Mouse (Mus musculus): ENCODE measurements around the gene Lsm2. TPM values are rescaled to one million over a fixed set of nuclear protein-coding genes. Genes with fewer than 3 reads are reported as not detected.
"Not testable (repeated sequence)": the region's sequence is repeated elsewhere in the genome, so short reads cannot be mapped to it uniquely, and the experiment has no call there.

The Lsm2 gene
- polyA plus RNA-seq, 1 experiment from 2014 or later: 278 TPM

DNA sequence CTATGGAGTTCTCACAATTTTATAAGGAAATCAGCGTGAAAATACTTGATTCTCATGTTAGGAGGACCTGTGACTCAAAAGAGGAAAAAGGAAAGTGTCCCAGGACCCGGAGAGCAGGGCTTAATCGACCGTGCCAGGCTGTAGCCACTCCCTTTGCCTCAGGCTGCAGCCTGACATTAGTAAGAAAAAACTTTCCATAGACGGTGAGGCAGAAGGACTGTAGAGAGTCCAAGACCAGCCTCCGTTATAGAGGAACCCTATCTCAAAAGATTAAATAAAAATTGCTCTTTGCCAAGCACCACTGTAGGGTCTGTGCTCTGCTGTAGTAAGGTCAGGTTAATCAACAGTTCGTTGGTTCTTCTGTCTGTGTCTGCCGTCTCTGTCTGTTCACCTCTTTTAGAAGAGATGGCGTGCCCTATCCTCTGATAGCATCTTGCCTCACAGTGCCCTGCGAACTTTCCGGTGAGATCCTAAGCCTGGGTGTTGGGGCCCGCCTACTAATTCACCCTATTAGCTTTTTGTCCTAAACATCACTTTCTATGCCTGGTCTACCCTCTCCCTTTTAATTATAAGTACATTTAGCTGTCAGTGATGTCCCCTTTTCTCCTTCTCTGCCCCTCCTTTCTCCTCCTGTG lies 21.7 kb upstream of the Lsm2 start:
- H3K4me1 ChIP-seq (replicated peaks): peaks cover 16% of the 10 kb centered on the region
- H3K27ac ChIP-seq: peak overlapping the region; percentile 91
- peak overlapping the region; percentile 64 for H3K4me3 ChIP-seq
- H3K27me3 ChIP-seq (ENCODE audit: insufficient read depth, poor library complexity, severe bottlenecking): peaks cover 68% of the 10 kb centered on the region
- DNase-seq (ENCODE audit: low spot score): peak; percentile 29
- H3K9me3 ChIP-seq: no peaks in the 10 kb centered on the region
- no peaks in the 10 kb centered on the region for H3K36me3 ChIP-seq
- 16% methylated on average over 12 of the region's 12 CpGs for WGBS

DNA sequence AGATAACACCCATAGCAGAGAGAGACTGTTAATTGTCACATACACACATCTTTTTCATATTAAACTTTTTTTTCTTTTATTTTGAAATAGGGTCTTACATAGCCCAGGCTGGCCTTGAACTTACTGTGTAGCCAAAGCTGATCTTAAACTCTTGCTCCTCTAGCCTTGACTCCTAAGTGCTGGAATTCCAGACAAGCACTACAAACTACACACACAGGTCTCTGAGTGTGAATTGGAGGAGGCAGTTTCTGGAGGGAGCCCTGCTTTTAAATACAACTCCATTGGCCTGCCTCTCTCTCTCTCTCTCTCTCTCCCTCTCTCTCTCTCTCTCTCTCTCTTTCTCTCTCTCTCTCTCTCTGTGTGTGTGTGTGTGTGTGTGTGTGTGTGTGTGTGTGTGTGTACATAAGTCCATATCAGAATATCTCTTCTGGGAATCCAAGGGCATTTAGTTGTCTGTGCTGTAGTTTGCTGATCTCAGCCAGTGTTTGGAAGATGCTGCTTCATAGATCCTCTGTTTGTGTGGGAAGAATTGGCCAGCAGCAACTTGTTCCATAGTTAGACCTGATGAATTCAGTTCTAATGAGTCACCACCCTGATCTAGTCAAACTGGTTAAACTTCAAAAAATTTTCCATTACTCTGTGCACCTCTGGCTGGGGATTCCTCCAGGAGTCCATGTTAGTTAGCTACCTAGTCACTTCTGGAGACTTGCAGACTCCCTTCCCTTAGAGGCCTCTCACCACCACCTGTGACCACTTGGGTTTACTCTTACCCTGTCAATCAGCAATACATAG lies 20.8 kb upstream of the Lsm2 start:
- H3K4me3 ChIP-seq: no peak overlapping the region
- H3K27ac ChIP-seq: no peak overlapping the region
- no peak for DNase-seq (ENCODE audit: low spot score)
- H3K4me1 ChIP-seq (replicated peaks): peaks cover 16% of the 10 kb centered on the region
- H3K9me3 ChIP-seq: no peaks in the 10 kb centered on the region
- no peaks in the 10 kb centered on the region for H3K36me3 ChIP-seq
- peaks cover 66% of the 10 kb centered on the region for H3K27me3 ChIP-seq (ENCODE audit: insufficient read depth, poor library complexity, severe bottlenecking)

DNA sequence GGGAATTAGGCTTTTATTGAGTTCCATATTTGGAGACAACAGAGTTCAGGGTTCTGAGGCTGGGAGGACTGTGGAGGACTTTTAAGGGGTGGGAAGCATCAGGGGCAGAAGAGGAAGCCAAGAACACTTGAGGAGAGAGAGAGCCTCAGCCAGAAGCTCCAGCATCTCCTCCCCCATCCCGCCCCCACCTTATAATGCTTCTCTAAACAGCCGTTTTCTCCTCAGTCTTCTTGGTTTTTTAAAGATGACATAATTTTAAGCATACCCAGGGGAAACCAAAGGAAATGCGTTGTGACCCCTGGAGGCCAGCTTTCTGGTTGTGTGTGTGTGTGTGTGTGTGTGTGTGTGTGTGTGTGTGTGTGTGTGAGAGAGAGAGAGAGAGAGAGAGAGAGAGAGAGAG lies 19.5 kb upstream of the Lsm2 start:
- Histone ChIP-seq H3K27me3 (ENCODE audit: insufficient read depth, poor library complexity, severe bottlenecking) (peaks cover 67% of the 10 kb centered on the region), H3K4me3 (no peak overlapping the region)
- 42% methylated on average over 3 of the region's 3 CpGs for WGBS

DNA sequence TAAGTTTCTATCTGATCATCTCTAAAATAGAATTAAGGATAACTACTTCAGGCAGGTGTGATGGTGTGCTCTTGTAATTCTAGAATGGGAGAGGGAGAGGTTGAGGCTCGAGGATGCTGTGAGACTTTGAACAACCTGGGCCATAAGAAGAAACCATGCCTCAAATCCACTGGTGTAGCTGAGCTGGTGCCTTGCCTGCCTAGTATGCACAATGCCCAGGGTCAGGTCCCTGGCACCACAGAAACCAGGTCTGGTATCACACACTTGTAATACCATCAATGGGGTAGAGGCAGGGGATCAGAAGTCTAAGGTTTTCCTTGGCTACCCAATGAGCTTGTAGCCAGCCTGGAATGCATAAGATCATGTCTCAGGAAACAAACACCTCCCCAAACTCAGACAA lies 18.8 kb upstream of the Lsm2 start:
- no peaks in the 10 kb centered on the region for H3K9me3 ChIP-seq
- no peak overlapping the region for H3K27ac ChIP-seq
- peaks cover 70% of the 10 kb centered on the region for H3K27me3 ChIP-seq (ENCODE audit: insufficient read depth, poor library complexity, severe bottlenecking)
- no peaks in the 10 kb centered on the region for H3K36me3 ChIP-seq
- H3K4me1 ChIP-seq (replicated peaks): peaks cover 16% of the 10 kb centered on the region
- H3K4me3 ChIP-seq: no peak overlapping the region
- WGBS: 62% methylated on average over 1 of the region's 1 CpGs
- DNase-seq (ENCODE audit: low spot score): no peak

More for the DNA sequence above, 19.5 kb upstream of the Lsm2 start:
- Histone ChIP-seq H3K4me1 (replicated peaks) (peaks cover 16% of the 10 kb centered on the region), H3K27ac (no peak overlapping the region), H3K9me3 (no peaks in the 10 kb centered on the region), H3K36me3 (no peaks in the 10 kb centered on the region)
- no peak for DNase-seq (ENCODE audit: low spot score)

DNA sequence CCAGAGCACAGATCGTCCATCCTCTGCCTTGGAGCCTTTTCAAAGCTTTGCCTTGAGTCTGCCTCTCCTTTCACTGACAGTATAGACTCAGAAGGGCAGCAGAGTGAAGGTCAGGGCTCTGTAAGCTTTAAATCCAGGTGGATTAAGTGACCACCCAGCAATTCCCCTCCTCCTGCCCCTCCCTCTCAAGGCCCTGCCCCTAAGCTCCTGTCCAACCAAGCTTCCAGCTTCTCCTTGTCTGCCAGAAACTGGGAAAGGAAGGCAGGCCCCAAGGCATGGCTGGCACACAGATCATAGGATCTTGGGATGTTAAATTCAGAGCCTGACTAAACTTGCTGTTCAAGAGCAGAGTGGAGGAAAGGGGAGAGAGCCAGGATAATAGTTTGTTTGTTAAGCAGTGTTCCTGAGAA lies 17.0 kb upstream of the Lsm2 start:
- H3K4me1 ChIP-seq (replicated peaks): peaks cover 12% of the 10 kb centered on the region
- H3K9me3 ChIP-seq: no peaks in the 10 kb centered on the region
- peaks cover 85% of the 10 kb centered on the region for H3K27me3 ChIP-seq (ENCODE audit: insufficient read depth, poor library complexity, severe bottlenecking)
- WGBS: 32% methylated on average over 1 of the region's 1 CpGs
- H3K4me3 ChIP-seq: 0 out of 2 replicates have a peak overlapping the region, but pooled peaks have one; percentile 6
- H3K36me3 ChIP-seq: no peaks in the 10 kb centered on the region
- DNase-seq (ENCODE audit: low spot score): no peak
- no peak overlapping the region for H3K27ac ChIP-seq

DNA sequence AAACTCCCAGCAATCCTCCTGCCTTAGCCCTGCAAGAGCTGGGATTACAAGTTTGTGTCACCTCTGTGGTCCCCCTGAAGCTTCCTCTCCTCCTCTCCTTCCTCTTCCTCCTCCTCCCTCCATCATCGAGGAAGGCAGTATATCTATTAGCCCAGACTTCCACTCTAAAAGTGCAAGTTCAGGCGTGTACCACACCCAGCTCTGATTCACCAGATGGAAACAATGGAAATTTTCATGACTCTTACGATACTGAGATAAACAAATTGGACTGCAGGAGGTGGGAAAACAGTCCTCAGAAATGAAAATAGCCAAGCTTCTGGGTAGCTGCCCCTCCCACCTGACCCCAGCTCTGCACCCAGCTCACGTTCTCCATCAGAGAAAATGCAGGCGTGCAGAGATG lies 16.0 kb upstream of the Lsm2 start:
- no peak for DNase-seq (ENCODE audit: low spot score)
- H3K27me3 ChIP-seq (ENCODE audit: insufficient read depth, poor library complexity, severe bottlenecking): peaks cover 88% of the 10 kb centered on the region
- WGBS: 85% methylated on average over 5 of the region's 5 CpGs

DNA sequence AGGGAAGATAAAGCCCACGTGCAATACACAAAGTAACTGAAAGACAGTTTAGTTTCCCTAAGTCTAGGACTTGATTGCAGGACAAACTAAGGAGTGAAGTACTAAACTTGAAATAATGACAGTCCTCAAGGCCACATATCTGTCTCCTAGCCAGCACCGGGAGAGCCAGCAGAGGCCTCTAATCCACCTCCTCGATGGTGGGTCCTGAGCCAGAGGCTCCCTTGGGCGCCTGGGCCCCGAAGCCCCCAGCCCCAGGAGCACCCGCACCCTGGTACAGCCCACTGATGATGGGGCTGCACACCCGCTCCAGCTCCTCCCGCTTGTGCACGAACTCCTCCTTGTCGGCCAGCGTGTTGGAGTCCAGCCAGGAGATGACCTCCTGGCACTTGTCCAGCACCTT lies 11.8 kb upstream of the Lsm2 start, which contains the start of gene Gm20481:
Gm20481 (plus strand) TSS at position 91 of the 400 bp plus-strand sequence.
- H3K27ac ChIP-seq; H3K9me3 ChIP-seq; DNase-seq (ENCODE audit: low spot score); H3K36me3 ChIP-seq; H3K4me1 ChIP-seq (replicated peaks); H3K4me3 ChIP-seq: not testable (repeated sequence)
- 71% methylated on average over 9 of the region's 11 CpGs for WGBS
- peaks cover 68% of the 10 kb centered on the region for H3K27me3 ChIP-seq (ENCODE audit: insufficient read depth, poor library complexity, severe bottlenecking)

More for the DNA sequence above, 16.0 kb upstream of the Lsm2 start:
- Histone ChIP-seq H3K4me1 (replicated peaks) (0 out of 2 replicates have a peak, but pooled peaks cover 4% of the 10 kb centered on the region), H3K4me3 (no peak overlapping the region), H3K27ac (no peak overlapping the region), H3K9me3 (no peaks in the 10 kb centered on the region), H3K36me3 (no peaks in the 10 kb centered on the region)

DNA sequence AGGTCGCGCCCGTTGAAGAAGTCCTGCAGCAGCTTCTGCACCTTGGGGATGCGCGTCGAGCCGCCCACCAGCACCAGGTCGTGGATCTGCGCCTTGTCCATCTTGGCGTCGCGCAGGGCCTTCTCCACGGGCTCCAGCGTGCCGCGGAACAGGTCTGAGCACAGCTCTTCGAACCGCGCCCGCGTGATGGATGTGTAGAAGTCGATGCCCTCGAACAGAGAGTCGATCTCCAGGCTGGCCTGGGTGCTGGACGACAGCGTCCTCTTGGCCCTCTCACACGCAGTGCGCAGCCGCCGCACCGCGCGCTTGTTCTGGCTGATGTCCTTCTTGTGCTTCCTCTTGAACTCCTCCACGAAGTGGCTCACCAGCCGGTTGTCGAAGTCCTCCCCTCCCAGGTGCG lies 10.8 kb upstream of the Lsm2 start:
- not testable (repeated sequence) for H3K36me3 ChIP-seq; DNase-seq (ENCODE audit: low spot score); H3K27ac ChIP-seq; H3K4me3 ChIP-seq; H3K4me1 ChIP-seq (replicated peaks); H3K9me3 ChIP-seq
- WGBS: 38% methylated on average over 25 of the region's 37 CpGs
- peaks cover 62% of the 10 kb centered on the region for H3K27me3 ChIP-seq (ENCODE audit: insufficient read depth, poor library complexity, severe bottlenecking)

DNA sequence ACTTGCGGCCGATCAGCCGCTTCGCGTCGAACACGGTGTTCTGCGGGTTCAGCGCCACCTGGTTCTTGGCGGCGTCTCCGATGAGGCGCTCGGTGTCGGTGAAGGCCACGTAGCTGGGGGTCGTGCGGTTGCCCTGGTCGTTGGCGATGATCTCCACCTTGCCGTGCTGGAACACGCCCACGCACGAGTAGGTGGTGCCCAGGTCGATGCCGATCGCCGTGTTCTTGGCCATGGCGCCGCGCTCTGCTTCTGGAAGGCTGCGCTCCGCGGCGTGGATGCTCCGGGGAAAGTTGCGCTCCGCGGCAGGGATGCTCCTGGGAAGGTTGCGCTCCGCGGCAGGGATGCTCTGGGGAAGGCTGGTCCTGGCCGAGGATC lies 10.0 kb upstream of the Lsm2 start:
- H3K27ac ChIP-seq; H3K9me3 ChIP-seq; H3K4me1 ChIP-seq (replicated peaks); DNase-seq (ENCODE audit: low spot score); H3K36me3 ChIP-seq: not testable (repeated sequence)
- H3K27me3 ChIP-seq (ENCODE audit: insufficient read depth, poor library complexity, severe bottlenecking): peaks cover 53% of the 10 kb centered on the region
- 3% methylated on average over 32 of the region's 43 CpGs for WGBS
- peak overlapping the region; percentile 50 for H3K4me3 ChIP-seq

DNA sequence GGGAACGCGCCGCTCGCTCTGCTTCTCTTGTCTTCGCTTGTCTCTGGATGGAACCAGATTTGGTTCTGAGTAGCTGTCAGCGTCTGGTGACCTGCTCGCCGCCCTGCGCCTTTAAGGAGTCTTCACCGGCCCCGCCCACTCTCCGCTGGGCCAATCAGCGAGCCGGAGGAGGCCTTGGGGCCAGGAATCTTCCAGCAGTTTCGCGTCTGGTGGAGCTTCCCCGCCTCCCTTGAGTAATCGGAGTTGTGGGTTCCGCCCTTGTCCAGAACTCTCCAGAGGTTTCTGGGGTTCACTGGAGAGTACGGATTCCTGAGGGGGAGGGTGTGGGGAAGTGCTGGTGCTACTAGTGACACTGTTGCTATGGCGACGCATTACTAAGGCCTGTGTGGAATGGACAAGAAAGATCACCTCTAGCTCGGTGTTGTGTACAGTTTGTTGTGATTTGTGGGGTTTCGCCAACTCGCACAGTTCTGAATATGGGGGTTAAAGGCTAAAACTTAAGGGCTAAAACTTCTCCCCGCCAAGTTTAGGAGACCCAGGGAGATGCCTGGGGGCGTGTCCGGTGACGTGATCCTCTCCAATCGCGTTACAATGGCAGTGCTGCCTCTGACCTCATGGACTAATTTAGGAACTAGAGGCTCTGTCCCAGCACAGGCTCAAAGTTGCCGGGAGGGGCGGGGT lies 9.5 kb upstream of the Lsm2 start, which contains the start of the genes Hspa1a and Hspa1l:
Hspa1a (minus strand) TSS at position 88 of the 681 bp plus-strand sequence.
Hspa1l (plus strand) TSS at position 635 of the 681 bp plus-strand sequence.
- Histone ChIP-seq H3K4me3 (peak within 1 kb of the TSS; percentile 50), H3K27ac (peak within 1 kb of the TSS; percentile 56), H3K27me3 (ENCODE audit: insufficient read depth, poor library complexity, severe bottlenecking) (peaks cover 48% of the 10 kb centered on the region)
- not testable (repeated sequence) for H3K36me3 ChIP-seq; H3K9me3 ChIP-seq; H3K4me1 ChIP-seq (replicated peaks)
- peak; percentile 78 for DNase-seq (ENCODE audit: low spot score)
- 1% methylated on average over 31 of the region's 33 CpGs for WGBS

DNA sequence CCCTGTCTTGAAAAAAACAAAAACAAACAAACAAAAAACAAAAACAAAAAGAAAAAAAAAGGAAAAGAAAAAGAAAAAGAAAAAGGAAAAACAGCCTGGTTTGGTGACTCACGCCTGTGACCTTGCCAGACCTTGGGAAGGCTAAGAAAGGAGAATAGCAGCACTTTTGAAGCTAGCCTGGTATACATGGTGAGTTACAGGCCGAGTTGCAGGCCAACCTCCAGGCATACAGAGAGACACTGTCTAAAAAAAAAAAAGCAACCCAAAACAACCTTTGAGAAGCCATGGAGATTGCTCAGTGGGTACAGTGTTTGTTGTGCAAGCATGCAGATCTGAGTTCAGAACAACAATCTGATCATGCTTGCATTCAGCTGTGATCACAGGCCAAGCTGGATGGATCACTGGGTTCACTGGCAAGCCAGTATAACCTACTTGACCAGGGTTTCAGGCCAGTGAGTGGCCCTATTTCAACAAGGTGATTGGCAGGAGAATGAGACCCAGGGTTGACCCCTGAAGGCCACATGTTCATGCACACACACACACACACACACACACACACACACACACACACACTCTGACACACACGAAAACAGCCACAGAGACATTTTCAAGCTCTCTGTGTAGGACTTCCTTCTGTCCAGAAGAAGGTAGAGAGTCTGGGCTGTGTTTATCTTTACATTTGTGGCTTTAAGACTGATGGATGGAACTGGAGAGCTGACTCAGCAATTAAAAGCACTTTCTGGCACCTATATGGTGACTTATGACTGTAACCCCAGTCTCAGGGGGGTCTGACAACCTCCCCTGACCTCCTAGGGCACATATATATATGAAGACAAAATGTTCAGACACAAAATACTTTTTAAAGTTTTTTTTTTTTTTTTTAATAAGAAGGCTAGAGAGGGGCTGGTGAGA lies 5.8 kb upstream of the Lsm2 start:
- Histone ChIP-seq H3K4me1 (replicated peaks) (peaks cover 11% of the 10 kb centered on the region), H3K27ac (no peak overlapping the region), H3K27me3 (ENCODE audit: insufficient read depth, poor library complexity, severe bottlenecking) (peaks cover 15% of the 10 kb centered on the region), H3K4me3 (no peak overlapping the region), H3K36me3 (peaks cover 14% of the 10 kb centered on the region), H3K9me3 (no peaks in the 10 kb centered on the region)
- DNase-seq (ENCODE audit: low spot score): no peak
- 80% methylated on average over 3 of the region's 3 CpGs for WGBS

DNA sequence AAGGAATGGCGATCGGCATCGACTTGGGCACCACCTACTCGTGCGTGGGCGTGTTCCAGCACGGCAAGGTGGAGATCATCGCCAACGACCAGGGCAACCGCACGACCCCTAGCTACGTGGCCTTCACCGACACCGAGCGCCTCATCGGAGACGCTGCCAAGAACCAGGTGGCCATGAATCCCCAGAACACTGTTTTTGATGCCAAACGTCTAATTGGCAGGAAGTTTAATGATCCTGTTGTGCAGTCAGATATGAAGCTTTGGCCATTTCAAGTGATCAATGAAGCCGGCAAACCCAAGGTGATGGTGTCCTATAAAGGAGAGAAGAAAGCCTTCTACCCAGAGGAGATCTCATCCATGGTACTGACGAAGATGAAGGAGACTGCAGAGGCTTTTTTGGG lies 4.7 kb upstream of the Lsm2 start:
- Histone ChIP-seq H3K4me1 (replicated peaks) (peaks cover 14% of the 10 kb centered on the region), H3K27ac (no peak overlapping the region), H3K4me3 (no peak overlapping the region), H3K9me3 (no peaks in the 10 kb centered on the region), H3K27me3 (ENCODE audit: insufficient read depth, poor library complexity, severe bottlenecking) (peaks cover 15% of the 10 kb centered on the region), H3K36me3 (peaks cover 14% of the 10 kb centered on the region)
- DNase-seq (ENCODE audit: low spot score): no peak
- WGBS: 93% methylated on average over 20 of the region's 20 CpGs

All from hindbrain, embryonic 10.5 days (tissue).